Mouse (Mus musculus): ENCODE measurements around the gene Kdm2a.

Kdm2a gene

GRCm38 (mm10) chr19:4397798-4398629 is at the start of gene Kdm2a:
TSS of gene Kdm2a (minus strand) at chr19:4398285.
- DNase-seq (ENCODE audit: low spot score): peak; percentile 26

- DNase-seq (ENCODE audit: low spot score): no peak
Observed at GRCm38 (mm10) chr19:4447445-4447844, 49.4 kb upstream of the Kdm2a start.

GRCm38 (mm10) chr19:4446661-4447420 is 48.8 kb upstream of the Kdm2a start:
- no peak for DNase-seq (ENCODE audit: low spot score)

- peak; percentile 35 for DNase-seq (ENCODE audit: low spot score)
Observed at GRCm38 (mm10) chr19:4442408-4442807, 44.3 kb upstream of the Kdm2a start.

- peak; percentile 30 for DNase-seq (ENCODE audit: low spot score)
Observed at GRCm38 (mm10) chr19:4441621-4442161, 43.6 kb upstream of the Kdm2a start.

GRCm38 (mm10) chr19:4441090-4441591 is 43.1 kb upstream of the Kdm2a start:
- no peak for DNase-seq (ENCODE audit: low spot score)

- no peak for DNase-seq (ENCODE audit: low spot score)
Observed at GRCm38 (mm10) chr19:4440222-4440621, 42.1 kb upstream of the Kdm2a start.

- DNase-seq (ENCODE audit: low spot score): no peak
Observed at GRCm38 (mm10) chr19:4439161-4439801, 41.2 kb upstream of the Kdm2a start, which contains the start of gene Rhod. TSS of gene Rhod (minus strand) at chr19:4439432.

GRCm38 (mm10) chr19:4438791-4439160 is 40.7 kb upstream of the Kdm2a start:
- no peak for DNase-seq (ENCODE audit: low spot score)

GRCm38 (mm10) chr19:4437886-4438285 is 39.8 kb upstream of the Kdm2a start:
- no peak for DNase-seq (ENCODE audit: low spot score)

GRCm38 (mm10) chr19:4436254-4436653 is 38.2 kb upstream of the Kdm2a start:
- DNase-seq (ENCODE audit: low spot score): no peak

- no peak for DNase-seq (ENCODE audit: low spot score)
Observed at GRCm38 (mm10) chr19:4434999-4435398, 36.9 kb upstream of the Kdm2a start.

- DNase-seq (ENCODE audit: low spot score): no peak
Observed at GRCm38 (mm10) chr19:4433756-4434155, 35.7 kb upstream of the Kdm2a start.

- no peak for DNase-seq (ENCODE audit: low spot score)
Observed at GRCm38 (mm10) chr19:4430091-4430620, 32.1 kb upstream of the Kdm2a start.

- no peak for DNase-seq (ENCODE audit: low spot score)
Observed at GRCm38 (mm10) chr19:4425610-4426366, 27.7 kb upstream of the Kdm2a start.

- no peak for DNase-seq (ENCODE audit: low spot score)
Observed at GRCm38 (mm10) chr19:4423021-4423420, 24.9 kb upstream of the Kdm2a start.

- DNase-seq (ENCODE audit: low spot score): no peak
Observed at GRCm38 (mm10) chr19:4422581-4422980, 24.5 kb upstream of the Kdm2a start.

- no peak for DNase-seq (ENCODE audit: low spot score)
Observed at GRCm38 (mm10) chr19:4420153-4420910, 22.2 kb upstream of the Kdm2a start.

- DNase-seq (ENCODE audit: low spot score): no peak
Observed at GRCm38 (mm10) chr19:4419711-4420110, 21.6 kb upstream of the Kdm2a start.

- DNase-seq (ENCODE audit: low spot score): no peak
Observed at GRCm38 (mm10) chr19:4417713-4418112, 19.6 kb upstream of the Kdm2a start.

Measured in ovary, adult 18-20 months (tissue).